Mouse (Mus musculus): Measurements from ENCODE around the gene Dusp27. TPM values are rescaled to one million over a fixed set of nuclear protein-coding genes. Genes with fewer than 3 reads are reported as not detected.

Dusp27 gene
- polyA plus RNA-seq, 1 experiment from 2014 or later = 1.00 TPM

Other genes starting within 250 kb of the Dusp27 start
- gene Pou2f1, start 125.2 kb downstream of the Dusp27 start, polyA plus RNA-seq (2014; fragmentation: Nextera tagmentation; extraction: Ambion mirVana) = 26.9 and 27.9 TPM in 2 replicates
- not detected in 2 replicates for gene Gpa33, start 2.3 kb upstream of the Dusp27 start, polyA plus RNA-seq (2014; fragmentation: Nextera tagmentation; extraction: Ambion mirVana)
- not detected in 2 replicates for gene Mael, start 110.8 kb upstream of the Dusp27 start, polyA plus RNA-seq (2014; fragmentation: Nextera tagmentation; extraction: Ambion mirVana)
- gene Ildr2, start 126.2 kb upstream of the Dusp27 start, polyA plus RNA-seq (2014; fragmentation: Nextera tagmentation; extraction: Ambion mirVana) = 3.7 and 4.1 TPM in 2 replicates